Mouse (Mus musculus): ENCODE measurements around the gene Igsf21. TPM values are rescaled to one million over a fixed set of nuclear protein-coding genes. Genes with fewer than 3 reads are reported as not detected.

The Igsf21 gene
- polyA plus RNA-seq, 1 experiment from 2014 or later: 0.39 TPM

GRCm38 (mm10) chr4:139993111-139993755 lies 253.4 kb downstream of the Igsf21 start:
- H3K4me3 ChIP-seq (ENCODE audit: low read depth, low read length): no peak overlapping the region
- H3K27ac ChIP-seq (ENCODE audit: low read depth, low read length): no peak overlapping the region
- H3K36me3 ChIP-seq (ENCODE audit: control insufficient read depth, insufficient read depth, low read length): no peaks in the 10 kb centered on the region
- H3K4me2 ChIP-seq: no peak overlapping the region; the same call in 1 of the 2 replicates
- no peaks in the 10 kb centered on the region for H3K4me1 ChIP-seq (ENCODE audit: control insufficient read depth, insufficient read depth, low read length)
- 18% methylated on average over 11 of the region's 16 CpGs for WGBS (ENCODE audit: insufficient replicate concordance)
- H3K9me3 ChIP-seq (replicated peaks; ENCODE audit: control insufficient read depth, low read length): no peaks in the 10 kb centered on the region; the same call in 1 of the 2 replicates
- H3K9ac ChIP-seq (ENCODE audit: low read depth, low read length): no peak overlapping the region
- no peak for ATAC-seq (replicated peaks; ENCODE audit: insufficient number of reproducible peaks, low FRiP score, low TSS enrichment)
- H3K27me3 ChIP-seq (ENCODE audit: control insufficient read depth, insufficient read depth, low read length): no peaks in the 10 kb centered on the region

GRCm38 (mm10) chr4:139986913-139987312 lies 259.7 kb downstream of the Igsf21 start:
- Histone ChIP-seq H3K36me3 (ENCODE audit: control insufficient read depth, insufficient read depth, low read length) (no peaks in the 10 kb centered on the region), H3K9me3 (replicated peaks; ENCODE audit: control insufficient read depth, low read length) (no peaks in the 10 kb centered on the region), H3K4me2 (no peak overlapping the region), H3K4me3 (ENCODE audit: low read depth, low read length) (no peak overlapping the region), H3K4me1 (ENCODE audit: control insufficient read depth, insufficient read depth, low read length) (0 out of 2 replicates have a peak, but pooled peaks cover 2% of the 10 kb centered on the region), H3K9ac (ENCODE audit: low read depth, low read length) (no peak overlapping the region), H3K27me3 (ENCODE audit: control insufficient read depth, insufficient read depth, low read length) (no peaks in the 10 kb centered on the region; the same call in 1 of the 2 replicates), H3K27ac (ENCODE audit: low read depth, low read length) (no peak overlapping the region)
- no peak for ATAC-seq (replicated peaks; ENCODE audit: insufficient number of reproducible peaks, low FRiP score, low TSS enrichment)
- WGBS (ENCODE audit: insufficient replicate concordance): 36% methylated on average over 7 of the region's 7 CpGs

- 35% methylated on average over 5 of the region's 5 CpGs for WGBS (ENCODE audit: insufficient replicate concordance)
- H3K4me1 ChIP-seq (ENCODE audit: control insufficient read depth, insufficient read depth, low read length): peaks cover 5% of the 10 kb centered on the region; the same call in 1 of the 2 replicates
- no peak overlapping the region for H3K9ac ChIP-seq (ENCODE audit: low read depth, low read length)
- no peak overlapping the region for H3K4me3 ChIP-seq (ENCODE audit: low read depth, low read length)
- 0 out of 2 replicates have a peak, but pooled peaks cover 3% of the 10 kb centered on the region for H3K27me3 ChIP-seq (ENCODE audit: control insufficient read depth, insufficient read depth, low read length)
- no peaks in the 10 kb centered on the region for H3K36me3 ChIP-seq (ENCODE audit: control insufficient read depth, insufficient read depth, low read length)
- H3K4me2 ChIP-seq: no peak overlapping the region
- no peak for ATAC-seq (replicated peaks; ENCODE audit: insufficient number of reproducible peaks, low FRiP score, low TSS enrichment)
- no peaks in the 10 kb centered on the region for H3K9me3 ChIP-seq (replicated peaks; ENCODE audit: control insufficient read depth, low read length)
- 0 out of 2 replicates have a peak overlapping the region, but pooled peaks have one; percentile 41 for H3K27ac ChIP-seq (ENCODE audit: low read depth, low read length)
Measured at GRCm38 (mm10) chr4:139978716-139979115, 267.9 kb downstream of the Igsf21 start.

GRCm38 (mm10) chr4:139977308-139977781 lies 269.2 kb downstream of the Igsf21 start:
- no peak overlapping the region for H3K9ac ChIP-seq (ENCODE audit: low read depth, low read length)
- ATAC-seq (replicated peaks; ENCODE audit: insufficient number of reproducible peaks, low FRiP score, low TSS enrichment): no peak
- no peak overlapping the region for H3K4me3 ChIP-seq (ENCODE audit: low read depth, low read length)
- no peak overlapping the region for H3K4me2 ChIP-seq
- 0 out of 2 replicates have a peak, but pooled peaks cover 3% of the 10 kb centered on the region for H3K27me3 ChIP-seq (ENCODE audit: control insufficient read depth, insufficient read depth, low read length)
- H3K4me1 ChIP-seq (ENCODE audit: control insufficient read depth, insufficient read depth, low read length): peaks cover 4% of the 10 kb centered on the region; the same call in 1 of the 2 replicates
- no peaks in the 10 kb centered on the region for H3K9me3 ChIP-seq (replicated peaks; ENCODE audit: control insufficient read depth, low read length)
- no peak overlapping the region for H3K27ac ChIP-seq (ENCODE audit: low read depth, low read length)
- H3K36me3 ChIP-seq (ENCODE audit: control insufficient read depth, insufficient read depth, low read length): no peaks in the 10 kb centered on the region
- 22% methylated on average over 5 of the region's 5 CpGs for WGBS (ENCODE audit: insufficient replicate concordance)
